10 mouse cellular contexts compared by ENCODE assay signal in the genomic region with DNA sequence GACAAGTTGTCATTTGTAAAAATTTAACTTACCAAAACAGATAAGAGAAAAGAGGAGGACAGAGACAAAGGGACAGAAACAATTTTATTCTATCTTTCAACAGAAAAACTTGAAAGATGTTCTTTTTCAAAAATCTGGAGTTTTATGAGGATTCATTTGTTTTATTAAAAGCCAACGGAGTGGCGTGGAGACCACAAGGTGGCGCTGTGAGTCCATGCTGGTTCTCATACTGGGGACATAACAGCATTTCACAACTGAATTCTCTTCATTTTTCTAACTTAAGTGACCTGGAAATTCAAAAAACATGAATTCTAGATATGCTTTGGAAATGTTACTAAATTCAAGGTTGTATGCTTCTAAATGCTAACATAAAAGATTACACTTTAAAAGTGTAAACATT. TPM values are rescaled to one million over a fixed set of nuclear protein-coding genes. Genes with fewer than 3 reads are reported as not detected.
A peak's percentile ranks its signal among the peaks of the same experiment; 100 is the strongest.
DNase-seq lines count a peak whose midpoint lies in the region; ATAC-seq and TF ChIP-seq lines count a peak whose summit lies in the region.
"Had no signal": no experiment of that assay in that cellular context is flagged by ENCODE, and none has a peak within 500 bp of the region (broad histone marks: within the 10 kb centered on the region; RNA-seq: fewer than 3 reads in every experiment).

No protein-coding gene starts in this region.

- DNase-seq in kidney, adult 18-20 months, result peak; percentile 54
- DNase-seq in ES-CJ7 (ENCODE audit: low read depth, low spot score), result peak; percentile 50
- peak; percentile 18 to 22 for DNase-seq in adrenal gland, postnatal 4 days (ENCODE audit: low spot score in 2 of 2)
- peak; percentile 40 to 70 for DNase-seq in left cerebral cortex, adult 2 months (ENCODE audit: extremely low spot score in 1 of 2, low spot score in 2 of 2)
- DNase-seq in ovary, postnatal 14 days (ENCODE audit: low spot score), result peak; percentile 46

- no peaks in the 10 kb centered on the region for H3K4me1 ChIP-seq in kidney, embryonic 16.5 days (ENCODE audit: insufficient read depth, low read length)
- H3K4me1 ChIP-seq: heart, embryonic 13.5 days; neural tube, embryonic 13.5 days had no signal

- no peak overlapping the region for H3K9ac ChIP-seq in kidney, embryonic 16.5 days (replicated peaks; ENCODE audit: low read length)
- H3K9ac ChIP-seq: heart, embryonic 13.5 days; neural tube, embryonic 13.5 days had no signal

- intact Hi-C loops in left cerebral cortex, adult 2 months (cut with DNase I), result loop anchor here (2.0 to 10.0 kb wide), 2 partner anchors 84 to 354 kb away; no protein-coding TSS in a partner anchor

- no peak overlapping the region for H3K4me2 ChIP-seq in kidney, embryonic 16.5 days (replicated peaks; ENCODE audit: low read depth, low read length)
- H3K4me2 ChIP-seq: heart, embryonic 13.5 days; neural tube, embryonic 13.5 days had no signal

- H3K36me3 ChIP-seq in kidney, embryonic 16.5 days (ENCODE audit: insufficient read depth, low read length), result peaks cover 10% of the 10 kb centered on the region

- H3K9me3 ChIP-seq in kidney, embryonic 16.5 days (ENCODE audit: low read length), result no peaks in the 10 kb centered on the region
- H3K9me3 ChIP-seq: heart, embryonic 13.5 days; neural tube, embryonic 13.5 days had no signal

- no peak overlapping the region for H3K27ac ChIP-seq in kidney, embryonic 16.5 days (ENCODE audit: low read length)
- H3K27ac ChIP-seq in left cerebral cortex, adult 2 months, result no peak overlapping the region
- H3K27ac ChIP-seq: heart, embryonic 13.5 days; neural tube, embryonic 13.5 days had no signal

- ATAC-seq in kidney, embryonic 16.5 days (ENCODE audit: low FRiP score, low TSS enrichment), result no peak
- ATAC-seq in frontal cortex, adult (ENCODE audit: low TSS enrichment), result peak; percentile 77
- ATAC-seq in monocyte, adult 5-6 weeks (replicated peaks; ENCODE audit: insufficient number of reproducible peaks, low FRiP score, low TSS enrichment, poor library complexity, severe bottlenecking), result no peak

- TF ChIP-seq CTCF in left cerebral cortex, adult 2 months (IDR thresholded peaks at IDR 0.05), result peak; percentile 93

- no peak overlapping the region for H3K4me3 ChIP-seq in kidney, embryonic 16.5 days (ENCODE audit: low read length)
- no peak overlapping the region for H3K4me3 ChIP-seq in left cerebral cortex, adult 2 months
- H3K4me3 ChIP-seq: heart, embryonic 13.5 days; neural tube, embryonic 13.5 days had no signal

- WGBS in kidney, embryonic 16.5 days, result 5% methylated on average over 3 of the region's 3 CpGs

- no peaks in the 10 kb centered on the region for H3K27me3 ChIP-seq in kidney, embryonic 16.5 days (ENCODE audit: insufficient read depth, low read length)
- H3K27me3 ChIP-seq: heart, embryonic 13.5 days; neural tube, embryonic 13.5 days had no signal

RNA-seq across cellular contexts. Expression of a gene that starts 20.5 kb away (rescaled TPM):
- polyA plus RNA-seq in kidney, embryonic 16.5 days (2015; fragmentation: Nextera tagmentation; extraction: Ambion mirVana), result 39.0 and 40.5 TPM in 2 replicates
- total RNA-seq in adrenal gland, postnatal 4 days (2021), result 10 to 100 TPM; 38.1 to 45.4 TPM
- 10 to 100 TPM; 20.4 to 24.0 TPM for total RNA-seq in left cerebral cortex, adult 2 months (2021)
- total RNA-seq in monocyte, adult 5-6 weeks (2017), result 19.5 to 46.8 TPM (median 43.8 TPM) in 3 replicates

RNA-seq across cellular contexts. Expression of a gene that starts 20.5 kb away (rescaled TPM):
- polyA plus RNA-seq in kidney, embryonic 16.5 days (2015; fragmentation: Nextera tagmentation; extraction: Ambion mirVana), result 48.6 and 48.8 TPM in 2 replicates
- total RNA-seq in adrenal gland, postnatal 4 days (2021), result 10 to 100 TPM; 44.3 to 45.2 TPM
- total RNA-seq in left cerebral cortex, adult 2 months (2021), result 10 to 100 TPM; 34.0 to 38.5 TPM
- total RNA-seq in monocyte, adult 5-6 weeks (2017), result 15.6 to 25.2 TPM (median 17.8 TPM) in 3 replicates
